Mouse (Mus musculus): Measurements from ENCODE around the gene Cmtm2b. TPM values are rescaled to one million over a fixed set of nuclear protein-coding genes. Genes with fewer than 3 reads are reported as not detected.

Cmtm2b gene
- total RNA-seq (2023) = not detected in 4 replicates

GRCm38 (mm10) chr8:104321930-104322329 lies at the start of gene Cmtm2b:
Gene Cmtm2b, plus strand, starts transcription at chr8:104322230.

GRCm38 (mm10) chr8:104293081-104293480 lies 28.9 kb upstream of the Cmtm2b start, which contains the start of gene Cmtm2a:
Gene Cmtm2a, minus strand, starts transcription at chr8:104293181.

GRCm38 (mm10) chr8:104309441-104310155 lies 12.4 kb upstream of the Cmtm2b start, which contains the start of the genes Gm45711 and Cmtm1:
Gene Gm45711, minus strand, starts transcription at chr8:104310081.
Gene Cmtm1, minus strand, starts transcription at chr8:104310145.

GRCm38 (mm10) chr8:104321267-104321666 lies 763 bp upstream of the Cmtm2b start, which contains the start of gene Gm11020:
Gene Gm11020, plus strand, starts transcription at chr8:104321567.

GRCm38 (mm10) chr8:104339229-104339982 lies 17.4 kb downstream of the Cmtm2b start, which contains the start of gene Cmtm3:
Gene Cmtm3, plus strand, starts transcription at chr8:104339410.

Other genes starting within 250 kb of the Cmtm2b start
- gene Cdh5, start 220.6 kb upstream of the Cmtm2b start, total RNA-seq (2023) = 0.66 to 1.3 TPM (median 0.96 TPM) in 4 replicates
- gene Bean1, start 151.8 kb upstream of the Cmtm2b start, total RNA-seq (2023) = 0.18 TPM in 1 of 4 replicates, not detected in the others
- 101 to 119 TPM (median 103 TPM) in 4 replicates for gene Tk2, start 73.7 kb upstream of the Cmtm2b start, total RNA-seq (2023)
- gene Cklf, start 71.4 kb upstream of the Cmtm2b start, total RNA-seq (2023) = 63.3 to 74.0 TPM (median 72.5 TPM) in 4 replicates
- not detected in 4 replicates for gene Cmtm2a, start 29.0 kb upstream of the Cmtm2b start, total RNA-seq (2023)
- gene Gm45711, start 12.1 kb upstream of the Cmtm2b start, total RNA-seq (2023) = not detected in 4 replicates
- not detected in 4 replicates for gene Cmtm1, start 12.1 kb upstream of the Cmtm2b start, total RNA-seq (2023)
- not detected in 4 replicates for gene Gm11020, start 663 bp upstream of the Cmtm2b start, total RNA-seq (2023)
- gene Cmtm3, start 17.2 kb downstream of the Cmtm2b start, total RNA-seq (2023) = 13.0 to 18.3 TPM (median 15.5 TPM) in 4 replicates
- 0.77 to 0.94 TPM (median 0.84 TPM) in 4 replicates for gene Cmtm4, start 73.6 kb downstream of the Cmtm2b start, total RNA-seq (2023)
- 63.0 to 107 TPM (median 77.6 TPM) in 4 replicates for gene Dync1li2, start 120.8 kb downstream of the Cmtm2b start, total RNA-seq (2023)
- gene Terb1, start 187.7 kb downstream of the Cmtm2b start, total RNA-seq (2023) = 3.6 to 4.5 TPM (median 3.7 TPM) in 4 replicates
- 40.8 to 47.9 TPM (median 44.3 TPM) in 4 replicates for gene Nae1, start 212.4 kb downstream of the Cmtm2b start, total RNA-seq (2023)
- 0.64 to 2.0 TPM (median 1.8 TPM) in 4 replicates for gene Car7, start 212.5 kb downstream of the Cmtm2b start, total RNA-seq (2023)